Comparison of ENCODE assay signal across 8 mouse cellular contexts in genomic region chr17:47594969-47595247, GRCm38 (mm10). TPM values are rescaled to one million over a fixed set of nuclear protein-coding genes. Genes with fewer than 3 reads are reported as not detected.
DNase-seq lines count a peak whose midpoint lies in the region; ATAC-seq and TF ChIP-seq lines count a peak whose summit lies in the region.

No protein-coding gene starts in this region.

- peak overlapping the region; percentile 84 for H3K4me2 ChIP-seq in heart, embryonic 15.5 days
- H3K4me2 ChIP-seq in forebrain, postnatal 0 days (ENCODE audit: low read depth): peak overlapping the region; percentile 98

- H3K4me1 ChIP-seq in heart, embryonic 15.5 days (replicated peaks): peaks cover 52% of the 10 kb centered on the region
- H3K4me1 ChIP-seq in G1E (ENCODE audit: insufficient read depth, low read depth, low read length): peaks cover 78% of the 10 kb centered on the region
- no peaks in the 10 kb centered on the region; the same call in 1 of the 2 replicates for H3K4me1 ChIP-seq in forebrain, postnatal 0 days (ENCODE audit: insufficient read depth)
- H3K4me1 ChIP-seq in midbrain, embryonic 10.5 days: peaks cover 59% of the 10 kb centered on the region

- no peak for DNase-seq in heart, postnatal 25 days (ENCODE audit: low spot score)
- DNase-seq in G1E (ENCODE audit: low spot score): no peak
- no peak for DNase-seq in forebrain, postnatal 0 days
- DNase-seq in midbrain, embryonic 10.5 days (ENCODE audit: low spot score): peak; percentile 60
- no peak for DNase-seq in urinary bladder, postnatal 25 days (ENCODE audit: low spot score)
- no peak for DNase-seq in adrenal gland, postnatal 25 days
- no peak for DNase-seq in thymus, postnatal 0 days (ENCODE audit: low spot score)

- H3K9ac ChIP-seq in heart, embryonic 15.5 days: peak overlapping the region; percentile 90
- peak overlapping the region; percentile 25 for H3K9ac ChIP-seq in forebrain, postnatal 0 days

- intact Hi-C loops in heart, postnatal 25 days (cut with DNase I): loop anchor here (2.0 kb wide), 1 partner anchor 82 kb away; no protein-coding TSS in a partner anchor

- no peaks in the 10 kb centered on the region for H3K27me3 ChIP-seq in heart, embryonic 15.5 days
- no peaks in the 10 kb centered on the region for H3K27me3 ChIP-seq in G1E (ENCODE audit: insufficient read depth, low read length)
- no peaks in the 10 kb centered on the region for H3K27me3 ChIP-seq in forebrain, postnatal 0 days (ENCODE audit: insufficient read depth, low read length)
- H3K27me3 ChIP-seq in midbrain, embryonic 10.5 days (ENCODE audit: low read depth, poor library complexity, severe bottlenecking): no peaks in the 10 kb centered on the region

- no peak for TF ChIP-seq CTCF in G1E (IDR thresholded peaks at IDR 0.05; ENCODE audit: low read depth, low read length)
- TF ChIP-seq CTCF in forebrain, postnatal 0 days (IDR thresholded peaks at IDR 0.05; ENCODE audit: low read depth): no peak

- H3K27ac ChIP-seq in heart, embryonic 15.5 days: peak overlapping the region; percentile 95
- H3K27ac ChIP-seq in forebrain, postnatal 0 days (ENCODE audit: low read depth, low read length): peak overlapping the region; percentile 4; the same call in 1 of the 2 replicates
- peak overlapping the region; percentile 95 for H3K27ac ChIP-seq in midbrain, embryonic 10.5 days (replicated peaks)

- peaks cover 29% of the 10 kb centered on the region for H3K36me3 ChIP-seq in heart, embryonic 15.5 days
- H3K36me3 ChIP-seq in G1E (replicated peaks): peaks cover 49% of the 10 kb centered on the region
- H3K36me3 ChIP-seq in forebrain, postnatal 0 days (ENCODE audit: insufficient read depth): peaks cover 10% of the 10 kb centered on the region
- peaks cover 31% of the 10 kb centered on the region for H3K36me3 ChIP-seq in midbrain, embryonic 10.5 days

- WGBS in heart, embryonic 15.5 days: 0% methylated on average over 9 of the region's 9 CpGs
- 2% methylated on average over 8 of the region's 9 CpGs for WGBS in forebrain, postnatal 0 days
- under 1% methylated on average over 7 of the region's 9 CpGs for WGBS in midbrain, embryonic 10.5 days

- H3K9me3 ChIP-seq in heart, embryonic 15.5 days (replicated peaks): no peaks in the 10 kb centered on the region
- H3K9me3 ChIP-seq in G1E (replicated peaks): no peaks in the 10 kb centered on the region
- H3K9me3 ChIP-seq in forebrain, postnatal 0 days (ENCODE audit: low read length): no peaks in the 10 kb centered on the region
- H3K9me3 ChIP-seq in midbrain, embryonic 10.5 days (replicated peaks): no peaks in the 10 kb centered on the region

- peak overlapping the region; percentile 86 for H3K4me3 ChIP-seq in heart, embryonic 15.5 days
- peak overlapping the region; percentile 92 for H3K4me3 ChIP-seq in G1E (ENCODE audit: low read depth, low read length)
- peak overlapping the region; percentile 61 for H3K4me3 ChIP-seq in forebrain, postnatal 0 days (ENCODE audit: low read depth, low read length)
- H3K4me3 ChIP-seq in midbrain, embryonic 10.5 days: peak overlapping the region; percentile 96

- ATAC-seq in heart, embryonic 15.5 days (replicated peaks; ENCODE audit: insufficient number of reproducible peaks, insufficient read depth, low FRiP score, low read depth): no peak
- ATAC-seq in G1E (ENCODE audit: extremely low read depth, insufficient number of reproducible peaks, low FRiP score, poor library complexity, severe bottlenecking): no peak
- no peak for ATAC-seq in forebrain, postnatal 0 days

RNA-seq across cellular contexts. Expression of gene Bysl, which starts 16.4 kb away (rescaled TPM):
- polyA plus RNA-seq in heart, embryonic 15.5 days (2015; fragmentation: Nextera tagmentation; extraction: Ambion mirVana): 18.2 and 22.6 TPM in 2 replicates
- 10 to 100 TPM; 15.0 to 15.8 TPM for total RNA-seq in heart, postnatal 25 days (2021)
- 8.1 and 11.8 TPM in 2 replicates for total RNA-seq in G1E (2014; fragmentation: Nextera tagmentation)
- total RNA-seq in G1E (2017): 11.3 and 11.9 TPM in 2 replicates
- 35.2 and 44.0 TPM in 2 replicates for polyA plus RNA-seq in G1E (2012)
- 21.9 and 23.7 TPM in 2 replicates for total RNA-seq in forebrain, postnatal 0 days (2014; rRNA removed)
- polyA plus RNA-seq in forebrain, postnatal 0 days (2015; fragmentation: Nextera tagmentation; extraction: Ambion mirVana): 32.0 and 35.4 TPM in 2 replicates
- polyA plus RNA-seq in midbrain, embryonic 10.5 days (2016; fragmentation: Nextera tagmentation; extraction: Ambion mirVana): 41.2 and 41.9 TPM in 2 replicates
- 15.5 and 22.0 TPM in 2 replicates for total RNA-seq in adrenal gland, postnatal 25 days (2021)
- polyA plus RNA-seq in thymus, postnatal 0 days (2015; fragmentation: Nextera tagmentation; extraction: Ambion mirVana): 21.3 and 22.4 TPM in 2 replicates

RNA-seq across cellular contexts. Expression of gene Med20, which starts 16.5 kb away (rescaled TPM):
- 25.4 and 31.2 TPM in 2 replicates for polyA plus RNA-seq in heart, embryonic 15.5 days (2015; fragmentation: Nextera tagmentation; extraction: Ambion mirVana)
- 10 to 100 TPM; 18.3 to 20.1 TPM for total RNA-seq in heart, postnatal 25 days (2021)
- total RNA-seq in G1E (2014; fragmentation: Nextera tagmentation) (36.4 and 38.8 TPM in 2 replicates), G1E (2017) (59.8 and 60.8 TPM in 2 replicates)
- polyA plus RNA-seq in G1E (2012): 6.0 and 9.9 TPM in 2 replicates
- 31.5 and 37.0 TPM in 2 replicates for total RNA-seq in forebrain, postnatal 0 days (2014; rRNA removed)
- polyA plus RNA-seq in forebrain, postnatal 0 days (2015; fragmentation: Nextera tagmentation; extraction: Ambion mirVana): 27.9 and 30.2 TPM in 2 replicates
- 43.2 and 45.9 TPM in 2 replicates for polyA plus RNA-seq in midbrain, embryonic 10.5 days (2016; fragmentation: Nextera tagmentation; extraction: Ambion mirVana)
- 38.7 and 40.5 TPM in 2 replicates for total RNA-seq in adrenal gland, postnatal 25 days (2021)
- 46.9 and 50.1 TPM in 2 replicates for polyA plus RNA-seq in thymus, postnatal 0 days (2015; fragmentation: Nextera tagmentation; extraction: Ambion mirVana)

RNA-seq across cellular contexts. Expression of gene Gm20517, which starts 16.5 kb away (rescaled TPM):
- polyA plus RNA-seq in heart, embryonic 15.5 days (2015; fragmentation: Nextera tagmentation; extraction: Ambion mirVana): 0.60 and 1.6 TPM in 2 replicates
- total RNA-seq in heart, postnatal 25 days (2021): 1 to 10 TPM; 2.3 to 2.5 TPM
- total RNA-seq in G1E (2014; fragmentation: Nextera tagmentation) (2.7 and 9.6 TPM in 2 replicates), G1E (2017) (1.2 and 2.0 TPM in 2 replicates)
- 0.05 TPM in 1 of 2 replicates, not detected in the other for polyA plus RNA-seq in G1E (2012)
- total RNA-seq in forebrain, postnatal 0 days (2014; rRNA removed): 4.7 and 10.6 TPM in 2 replicates
- polyA plus RNA-seq in forebrain, postnatal 0 days (2015; fragmentation: Nextera tagmentation; extraction: Ambion mirVana): 1.4 and 2.1 TPM in 2 replicates
- polyA plus RNA-seq in midbrain, embryonic 10.5 days (2016; fragmentation: Nextera tagmentation; extraction: Ambion mirVana): 1.4 and 2.2 TPM in 2 replicates
- total RNA-seq in adrenal gland, postnatal 25 days (2021): 1.4 and 3.9 TPM in 2 replicates
- 1.8 TPM in 2 replicates for polyA plus RNA-seq in thymus, postnatal 0 days (2015; fragmentation: Nextera tagmentation; extraction: Ambion mirVana)

RNA-seq across cellular contexts. Expression of gene Usp49, which starts 35.6 kb away (rescaled TPM):
- polyA plus RNA-seq in heart, embryonic 15.5 days (2015; fragmentation: Nextera tagmentation; extraction: Ambion mirVana): 2.5 and 3.2 TPM in 2 replicates
- 1 to 10 TPM; 3.3 to 4.0 TPM for total RNA-seq in heart, postnatal 25 days (2021)
- 16.0 and 41.7 TPM in 2 replicates for total RNA-seq in G1E (2014; fragmentation: Nextera tagmentation)
- 5.3 and 6.0 TPM in 2 replicates for total RNA-seq in G1E (2017)
- polyA plus RNA-seq in G1E (2012): 15.6 and 16.4 TPM in 2 replicates
- 11.2 and 18.9 TPM in 2 replicates for total RNA-seq in forebrain, postnatal 0 days (2014; rRNA removed)
- polyA plus RNA-seq in forebrain, postnatal 0 days (2015; fragmentation: Nextera tagmentation; extraction: Ambion mirVana): 2.8 and 4.7 TPM in 2 replicates
- 4.9 and 7.3 TPM in 2 replicates for polyA plus RNA-seq in midbrain, embryonic 10.5 days (2016; fragmentation: Nextera tagmentation; extraction: Ambion mirVana)
- total RNA-seq in adrenal gland, postnatal 25 days (2021): 8.8 and 9.3 TPM in 2 replicates
- polyA plus RNA-seq in thymus, postnatal 0 days (2015; fragmentation: Nextera tagmentation; extraction: Ambion mirVana): 3.9 and 4.6 TPM in 2 replicates

Comparison
In these comparisons a context has a peak if more than half of its experiments do, and no peak if none do; other contexts are left out.
1. H3K27ac ChIP-seq: peak in every context shown above with its lines; median percentile 95 in heart, embryonic 15.5 days; 95 in midbrain, embryonic 10.5 days; 4 in forebrain, postnatal 0 days.